Mouse (Mus musculus) G1E (cell line): Measurements from ENCODE around the gene Srpk2. TPM values are rescaled to one million over a fixed set of nuclear protein-coding genes. Genes with fewer than 3 reads are reported as not detected.
"Not testable (repeated sequence)": the region's sequence is repeated elsewhere in the genome, so short reads cannot be mapped to it uniquely, and the experiment has no call there.

ENCODE experiments used
- ATAC-seq: 2 replicates; pipeline ENCODE4 v1.8.0; 2016; ENCODE audit warnings: mild to moderate bottlenecking; ENCODE audit not compliant: insufficient number of reproducible peaks, poor library complexity, low FRiP score, severe bottlenecking; ENCODE audit errors: extremely low read depth
- DNase-seq: peaks from one replicate; pipeline ENCODE4 v3.0.0; 2012; ENCODE audit warnings: low spot score
- H3K27me3 ChIP-seq: 2 replicates; pipeline ENCODE4 v1.6.1; 2012; ENCODE audit warnings: mild to moderate bottlenecking, low read length, inconsistent platforms; ENCODE audit not compliant: insufficient read depth
- H3K36me3 ChIP-seq: replicated peaks from 2 replicates; pipeline ENCODE3; 2012; ENCODE audit warnings: mild to moderate bottlenecking, inconsistent platforms
- H3K4me1 ChIP-seq: 2 replicates; pipeline ENCODE4 v1.6.1; 2012; ENCODE audit warnings: low read depth, low read length, inconsistent platforms, mixed read lengths; ENCODE audit not compliant: insufficient read depth
- H3K4me3 ChIP-seq: 2 replicates; pipeline ENCODE4 v1.5.1; 2012; ENCODE audit warnings: low read depth, mild to moderate bottlenecking, inconsistent platforms, low read length, moderate library complexity, mixed read lengths
- H3K9me3 ChIP-seq: replicated peaks from 2 replicates; pipeline ENCODE4 v1.6.1; 2012; ENCODE audit warnings: inconsistent platforms
- CTCF ChIP-seq: IDR thresholded peaks from 2 replicates; pipeline ENCODE4 v1.5.1; 2012; ENCODE audit warnings: low read depth, low read length, inconsistent platforms, mixed read lengths
- GATA1 ChIP-seq: IDR thresholded peaks from 2 replicates; pipeline ENCODE4 v1.6.1; 2012; ENCODE audit warnings: borderline replicate concordance, low read length, inconsistent platforms, mixed read lengths
- GATA2 ChIP-seq: IDR thresholded peaks from 2 replicates; pipeline ENCODE4 v1.6.1; 2012; ENCODE audit warnings: low read depth, low read length, inconsistent platforms, borderline replicate concordance
- POLR2AphosphoS5 ChIP-seq: IDR thresholded peaks from 2 replicates; pipeline ENCODE4 v1.6.1; 2012; ENCODE audit warnings: low read depth, low read length, inconsistent platforms; ENCODE audit not compliant: insufficient replicate concordance
- TAL1 ChIP-seq: conservative IDR thresholded peaks from 2 replicates; pipeline ENCODE4 v1.6.1; 2012; ENCODE audit warnings: low read depth, low read length, inconsistent platforms, mixed read lengths
- polyA plus RNA-seq: library from polyadenylated mRNA; stranded (reverse); fragments of >175 nt; gene quantifications from 2 replicates; pipeline ENCODE4 v1.2.3, GENCODE M21; 2012
- total RNA-seq, 2 experiments: library from RNA; stranded (forward) in 1 of 2; stranded (reverse) in 1 of 2; fragments of 200-1000 nt in 1 of 2; fragments of >200 nt in 1 of 2; fragmentation: Nextera tagmentation in 1 of 2; gene quantifications; 2 replicates each; pipeline ENCODE4 v1.2.3; 2014 to 2017

The Srpk2 gene
- total and polyA plus RNA-seq, 3 experiments = 11.1 to 76.4 (median 63.5) TPM

DNA sequence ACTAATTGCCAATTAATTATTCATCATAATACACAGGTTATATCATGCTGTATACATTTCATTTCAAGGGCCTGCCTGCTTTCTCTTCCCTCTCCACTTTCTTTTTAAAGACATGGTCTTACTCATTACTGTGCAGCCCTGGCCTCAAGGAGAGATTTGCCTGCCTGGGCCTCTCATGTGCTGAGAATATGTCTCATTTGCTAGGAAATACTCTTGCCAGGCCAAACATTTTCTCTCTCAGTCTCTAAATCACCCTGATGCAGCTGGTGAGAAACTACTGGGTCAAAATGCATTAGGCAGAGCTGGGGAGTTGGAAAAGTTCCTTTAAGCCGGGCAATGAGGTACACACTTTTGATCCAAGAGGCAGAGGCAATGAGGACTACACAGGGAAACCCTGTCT, 29.4 kb downstream of the Srpk2 start:
- H3K27me3 ChIP-seq = 0 out of 2 replicates have a peak, but pooled peaks cover 3% of the 10 kb centered on the region
- H3K4me3 ChIP-seq = no peak overlapping the region
- peaks cover 5% of the 10 kb centered on the region; the same call in 1 of the 2 replicates for H3K4me1 ChIP-seq
- H3K36me3 ChIP-seq = no peaks in the 10 kb centered on the region
- H3K9me3 ChIP-seq = no peaks in the 10 kb centered on the region
- no peak for DNase-seq
- ATAC-seq = no peak
- no peak for TF ChIP-seq TAL1
- TF ChIP-seq GATA1 = no peak

DNA sequence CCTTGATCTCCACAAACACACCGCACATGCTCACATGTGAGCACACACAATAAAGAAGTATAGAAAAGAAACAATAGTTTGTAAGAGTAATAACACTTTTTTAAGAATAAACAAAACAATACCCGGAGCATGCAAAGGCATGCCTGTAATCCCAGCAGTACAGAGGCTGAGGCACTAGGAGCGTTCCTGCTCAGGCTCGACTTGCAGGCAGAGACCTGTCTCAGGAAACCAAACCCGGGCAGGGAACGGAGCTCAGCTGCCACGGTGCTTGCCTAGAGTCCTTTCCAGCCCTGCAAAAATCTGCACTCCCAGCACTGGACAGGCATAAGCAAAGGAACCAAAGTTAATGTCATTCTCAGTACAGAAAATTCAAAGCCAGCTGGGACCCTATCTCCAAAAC, 32.1 kb downstream of the Srpk2 start:
- Histone ChIP-seq H3K4me3 (no peak overlapping the region), H3K36me3 (no peaks in the 10 kb centered on the region), H3K4me1 (peaks cover 8% of the 10 kb centered on the region), H3K9me3 (no peaks in the 10 kb centered on the region), H3K27me3 (no peaks in the 10 kb centered on the region)
- no peak for ATAC-seq
- TF ChIP-seq GATA1 (no peak), TAL1 (no peak), CTCF (no peak), POLR2AphosphoS5 (no peak), GATA2 (no peak)
- DNase-seq = no peak

DNA sequence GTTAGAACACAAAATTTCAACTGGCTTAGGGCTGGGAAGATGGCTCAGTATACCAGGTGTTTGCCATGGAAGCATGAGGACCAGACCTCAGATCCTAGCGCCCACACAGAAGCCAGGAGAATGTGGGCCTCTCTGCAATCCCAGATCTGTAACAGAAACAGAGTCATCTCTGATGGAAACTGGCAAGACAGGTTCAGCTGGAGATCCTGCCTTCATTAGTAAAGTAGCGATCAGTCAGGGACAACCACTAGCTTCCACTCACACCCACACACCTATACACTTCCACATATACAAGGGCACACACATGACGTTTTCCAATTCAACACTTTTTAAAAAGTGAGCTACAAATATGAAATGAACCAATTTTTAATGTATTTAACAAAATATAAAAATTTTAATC, 32.6 kb downstream of the Srpk2 start:
- H3K36me3 ChIP-seq = no peaks in the 10 kb centered on the region
- H3K27me3 ChIP-seq = no peaks in the 10 kb centered on the region
- ATAC-seq (no peak), DNase-seq (no peak)
- TF ChIP-seq GATA2 (no peak), TAL1 (no peak), GATA1 (no peak), CTCF (no peak), POLR2AphosphoS5 (no peak)
- no peak overlapping the region for H3K4me3 ChIP-seq
- no peaks in the 10 kb centered on the region for H3K9me3 ChIP-seq
- H3K4me1 ChIP-seq = peaks cover 9% of the 10 kb centered on the region

DNA sequence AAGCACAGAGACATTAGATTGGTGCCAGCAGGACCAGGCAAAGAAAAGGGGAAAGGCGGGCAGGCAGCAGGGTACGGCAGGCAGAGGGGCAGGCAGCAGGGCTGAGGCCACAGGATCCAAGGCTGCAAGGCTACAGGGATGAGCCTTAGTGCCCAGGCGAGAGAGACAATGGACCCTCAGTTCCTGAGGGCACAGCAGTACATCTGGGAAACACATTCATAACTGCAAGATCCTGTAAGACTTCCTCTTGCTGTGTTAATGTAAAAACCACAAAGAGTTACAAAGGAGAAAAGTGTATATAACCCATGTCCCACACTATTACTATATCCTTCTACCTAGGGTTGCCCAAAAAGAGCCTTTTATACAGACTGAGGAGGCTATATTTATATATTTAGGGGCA, 33.9 kb downstream of the Srpk2 start:
- H3K9me3 ChIP-seq = no peaks in the 10 kb centered on the region
- H3K27me3 ChIP-seq = no peaks in the 10 kb centered on the region
- H3K4me1 ChIP-seq = peaks cover 15% of the 10 kb centered on the region
- ATAC-seq = no peak
- TF ChIP-seq TAL1 (no peak), CTCF (no peak), POLR2AphosphoS5 (no peak), GATA2 (no peak), GATA1 (no peak)
- no peaks in the 10 kb centered on the region for H3K36me3 ChIP-seq
- no peak overlapping the region for H3K4me3 ChIP-seq
- no peak for DNase-seq

DNA sequence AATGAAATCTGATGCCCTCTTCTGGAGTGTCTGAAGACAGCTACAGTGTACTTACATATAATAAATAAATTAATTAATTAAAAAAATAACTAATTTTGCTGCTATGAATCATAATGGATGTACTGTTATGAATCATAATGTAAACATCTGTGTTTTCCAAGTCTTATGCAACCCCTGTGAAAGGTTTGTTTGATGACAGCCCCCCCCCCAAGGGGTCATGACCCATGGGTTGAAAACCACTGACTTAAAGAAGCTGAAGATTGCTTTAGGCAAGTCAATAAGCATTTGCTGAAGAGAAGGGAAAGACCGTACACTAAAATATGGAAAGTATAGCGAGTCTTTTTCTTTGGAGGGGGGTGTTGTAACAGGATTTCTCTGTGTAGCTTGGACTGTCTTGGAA, 35.2 kb downstream of the Srpk2 start:
- Histone ChIP-seq H3K4me3 (no peak overlapping the region), H3K9me3 (no peaks in the 10 kb centered on the region), H3K27me3 (no peaks in the 10 kb centered on the region), H3K4me1 (peaks cover 16% of the 10 kb centered on the region), H3K36me3 (no peaks in the 10 kb centered on the region)
- no peak for DNase-seq
- no peak for ATAC-seq
- TF ChIP-seq CTCF = no peak
- no peak for TF ChIP-seq GATA2
- TF ChIP-seq GATA1 = no peak
- no peak for TF ChIP-seq TAL1
- no peak for TF ChIP-seq POLR2AphosphoS5

DNA sequence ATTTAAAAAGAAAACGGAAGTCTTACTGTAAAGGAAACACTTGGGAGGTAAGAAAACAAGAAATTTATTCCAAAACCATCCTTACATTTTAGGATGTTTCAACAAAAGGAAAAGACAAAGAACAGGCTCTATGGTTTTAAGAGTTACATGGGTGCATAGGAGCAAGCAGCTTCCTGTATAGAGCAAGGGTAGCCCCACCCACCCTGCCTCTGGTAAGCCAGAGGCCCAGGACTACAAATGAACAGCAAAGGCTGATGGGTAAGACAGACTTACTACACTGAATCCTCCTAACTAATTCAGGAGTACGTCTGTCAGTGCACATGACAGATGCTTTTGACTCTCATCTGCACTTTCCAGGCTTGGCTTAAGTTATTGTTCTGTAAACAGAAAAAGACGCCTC, 38.7 kb downstream of the Srpk2 start:
- no peaks in the 10 kb centered on the region for H3K36me3 ChIP-seq
- no peaks in the 10 kb centered on the region for H3K9me3 ChIP-seq
- DNase-seq (no peak), ATAC-seq (no peak)
- no peak for TF ChIP-seq CTCF
- no peak for TF ChIP-seq TAL1
- TF ChIP-seq POLR2AphosphoS5 = no peak
- TF ChIP-seq GATA1 = no peak
- no peak for TF ChIP-seq GATA2
- H3K4me3 ChIP-seq = no peak overlapping the region
- peaks cover 20% of the 10 kb centered on the region for H3K4me1 ChIP-seq
- no peaks in the 10 kb centered on the region for H3K27me3 ChIP-seq

DNA sequence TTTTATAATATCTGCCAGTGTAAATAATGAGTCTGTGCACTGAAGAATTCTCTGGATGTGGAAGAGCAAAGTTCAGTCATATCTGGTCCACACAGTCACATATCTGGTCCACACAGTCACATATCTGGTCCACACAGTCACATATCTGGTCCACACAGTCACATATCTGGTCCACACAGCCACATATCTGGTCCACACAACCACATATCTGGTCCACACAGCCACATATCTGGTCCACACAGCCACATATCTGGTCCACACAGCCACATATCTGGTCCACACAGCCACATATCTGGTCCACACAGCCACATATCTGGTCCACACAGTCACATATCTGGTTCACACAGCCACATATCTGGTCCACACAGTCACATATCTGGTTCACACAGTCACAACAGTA, 45.2 kb downstream of the Srpk2 start:
- not testable (repeated sequence) for DNase-seq, ATAC-seq

More for the DNA sequence above, 45.2 kb downstream of the Srpk2 start:
- peaks cover 14% of the 10 kb centered on the region for H3K4me1 ChIP-seq
- not testable (repeated sequence) for H3K9me3 ChIP-seq, H3K36me3 ChIP-seq, H3K27me3 ChIP-seq, H3K4me3 ChIP-seq
